Mouse (Mus musculus) cortical plate, adult 2 months (tissue): ENCODE results near the gene Gzmk.

Experiments
- CTCF ChIP-seq: fragments of 200-500 bp; IDR thresholded peaks from 2 replicates; pipeline ENCODE4 v1.5.1; 2011; ENCODE audit warnings: mild to moderate bottlenecking, control low read depth, low read length; ENCODE audit not compliant: insufficient read depth; ENCODE audit errors: extremely low read depth
- POLR2A ChIP-seq: fragments of 200-500 bp; IDR thresholded peaks from 2 replicates; pipeline ENCODE4 v1.6.1; 2011; ENCODE audit warnings: mild to moderate bottlenecking, low read length, control low read depth; ENCODE audit not compliant: insufficient read depth; ENCODE audit errors: extremely low read depth

DNA sequence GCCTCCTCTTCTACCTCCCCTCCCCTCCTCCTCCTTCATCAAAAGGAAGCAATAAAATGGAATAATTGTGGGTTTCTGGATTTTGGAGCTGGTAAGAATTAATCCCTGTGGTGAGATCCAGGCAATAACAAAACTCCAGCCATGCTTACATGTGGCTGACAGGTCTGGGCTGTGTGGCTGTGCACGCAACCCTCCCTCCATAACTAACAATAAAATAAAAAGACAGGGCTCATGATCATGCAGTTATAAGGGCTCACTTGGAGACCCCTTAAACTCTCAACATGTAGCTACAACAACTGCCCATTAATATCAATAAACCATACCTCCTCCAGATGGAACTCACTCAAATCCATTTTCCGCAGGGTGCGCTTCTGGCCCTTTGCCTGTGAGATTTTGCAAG is 11.8 kb downstream of the Gzmk start:
- TF ChIP-seq CTCF = no peak
- no peak for TF ChIP-seq POLR2A
